Mouse (Mus musculus): ENCODE measurements at regions not wholly inside any gene's neighbourhood (a gene's known extent, or its start where the extent isn't known, plus 50 kb on each side); places are given as distances from the start of the nearest gene placed in this dataset.

GRCm38 (mm10) chr5:16424745-16425144 is 128.6 kb upstream of the Hgf start:
- DNase-seq: no peak

DNA sequence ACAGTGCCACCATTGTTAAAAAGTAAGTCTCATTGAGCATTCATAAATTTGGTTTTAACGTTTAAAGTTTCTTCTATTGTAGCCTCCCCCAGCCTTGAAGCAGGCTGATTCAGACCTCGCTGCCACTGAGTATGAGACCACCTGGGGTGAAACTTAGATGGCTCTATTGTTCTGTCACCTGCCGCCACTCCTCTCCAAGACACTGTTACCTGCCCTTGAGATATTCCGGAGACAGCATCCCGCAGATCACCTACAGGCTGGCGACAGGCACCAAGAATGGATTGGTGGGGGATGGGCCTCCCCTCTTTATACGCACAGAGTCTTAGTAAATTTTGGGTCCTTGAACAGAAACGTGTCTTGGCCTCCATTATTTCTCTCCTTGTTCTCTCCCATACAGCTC is 128.0 kb upstream of the Hgf start:
- no peak for DNase-seq

- no peak for DNase-seq
These were observed 127.0 kb upstream of the Hgf start for GRCm38 (mm10) chr5:16426306-16426705.

- DNase-seq: no peak
These were observed 118.7 kb upstream of the Hgf start for GRCm38 (mm10) chr5:16434586-16434985.

GRCm38 (mm10) chr5:16445056-16445455 is 108.2 kb upstream of the Hgf start:
- no peak for DNase-seq

DNA sequence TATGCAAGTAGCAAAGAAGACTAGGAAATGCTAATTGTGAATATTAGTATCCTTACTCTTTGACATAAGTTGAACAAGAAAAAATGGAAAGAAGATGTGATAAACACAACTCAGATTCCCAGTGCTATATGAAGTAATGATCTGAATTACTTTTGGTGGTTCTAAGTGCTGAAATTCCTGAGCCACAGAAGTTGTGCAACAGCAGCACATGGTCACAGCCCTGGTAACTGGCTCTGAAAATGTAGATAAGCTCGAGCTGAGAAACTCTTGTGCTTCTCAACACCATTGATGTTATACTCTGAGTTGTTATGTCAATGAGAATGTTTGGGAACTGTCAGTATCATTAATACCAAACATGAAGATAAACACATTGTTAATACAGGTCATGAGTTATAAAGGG is 106.3 kb upstream of the Hgf start:
- DNase-seq: no peak

GRCm38 (mm10) chr5:16461795-16462194 is 91.5 kb upstream of the Hgf start:
- DNase-seq: no peak

DNA sequence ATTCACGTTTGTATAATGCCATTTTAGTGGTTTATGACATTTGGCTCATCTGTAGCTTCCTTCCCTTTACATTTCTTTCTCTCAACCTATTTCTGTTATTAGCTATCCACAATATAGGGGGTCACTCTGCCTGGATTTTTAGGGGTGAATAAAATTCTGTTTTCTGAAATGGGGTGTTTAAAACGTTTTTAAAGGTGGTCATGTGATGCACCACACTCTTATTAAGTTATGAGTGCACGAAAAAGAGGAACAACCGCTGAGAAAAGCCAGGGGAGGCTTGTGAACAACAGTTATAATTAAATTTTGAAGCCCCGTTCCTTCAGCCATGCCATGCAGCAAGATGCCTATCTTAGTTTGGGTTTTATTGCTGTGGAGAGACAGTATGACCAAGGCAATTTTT is 87.0 kb upstream of the Hgf start:
- DNase-seq: no peak

DNA sequence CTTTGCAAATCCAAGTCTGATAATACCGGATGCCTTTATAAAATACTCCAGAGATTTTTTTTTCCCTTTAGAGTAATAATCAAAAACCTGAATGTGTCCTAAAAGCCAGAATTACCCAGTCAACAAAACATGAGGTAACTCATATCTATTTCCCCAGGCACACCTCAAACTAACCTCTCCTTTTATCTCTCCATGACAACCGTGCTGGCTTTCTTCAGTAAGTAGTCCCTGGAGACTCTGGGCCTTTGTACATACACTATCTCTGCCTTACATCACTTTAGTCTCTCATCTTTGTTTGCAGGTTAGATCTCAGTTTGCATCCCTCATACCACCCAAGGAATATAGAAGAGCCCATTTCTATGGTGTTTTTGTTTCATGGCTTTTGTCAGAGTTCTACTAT is 84.7 kb upstream of the Hgf start:
- no peak for DNase-seq

- no peak for DNase-seq
These were observed 84.1 kb upstream of the Hgf start for GRCm38 (mm10) chr5:16469221-16469620.

- peak; percentile 45 for DNase-seq
These were observed 83.5 kb upstream of the Hgf start for GRCm38 (mm10) chr5:16469644-16470275.

DNA sequence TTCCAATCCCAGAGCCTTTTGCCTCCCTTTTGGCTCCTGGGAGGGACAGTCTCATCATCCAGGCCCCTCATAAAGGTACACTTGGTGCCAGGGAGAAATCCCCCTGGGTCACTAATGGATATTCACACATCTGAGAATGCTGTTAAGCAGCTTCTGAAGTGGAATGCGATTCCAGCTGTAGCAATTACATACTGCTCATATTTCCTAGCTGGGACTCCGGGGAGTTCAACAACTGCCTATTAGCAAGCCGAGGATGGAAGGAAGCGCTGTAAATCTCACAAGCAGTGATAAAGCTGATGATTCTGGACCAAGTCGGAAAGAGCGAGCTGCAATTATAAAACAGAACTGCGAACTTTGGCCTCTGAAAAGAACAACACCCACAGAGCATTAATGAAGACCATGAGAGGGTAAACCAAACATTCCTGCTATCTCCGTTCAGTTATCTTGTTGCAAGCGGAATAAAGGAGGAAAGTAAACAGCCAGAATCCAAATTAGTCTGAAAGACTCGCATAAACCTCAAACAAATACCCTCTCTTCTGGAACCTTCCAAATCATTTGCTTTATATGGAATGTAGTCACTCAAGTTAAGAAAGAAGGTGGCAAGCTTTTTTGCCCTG is 82.8 kb upstream of the Hgf start:
- no peak for DNase-seq

DNA sequence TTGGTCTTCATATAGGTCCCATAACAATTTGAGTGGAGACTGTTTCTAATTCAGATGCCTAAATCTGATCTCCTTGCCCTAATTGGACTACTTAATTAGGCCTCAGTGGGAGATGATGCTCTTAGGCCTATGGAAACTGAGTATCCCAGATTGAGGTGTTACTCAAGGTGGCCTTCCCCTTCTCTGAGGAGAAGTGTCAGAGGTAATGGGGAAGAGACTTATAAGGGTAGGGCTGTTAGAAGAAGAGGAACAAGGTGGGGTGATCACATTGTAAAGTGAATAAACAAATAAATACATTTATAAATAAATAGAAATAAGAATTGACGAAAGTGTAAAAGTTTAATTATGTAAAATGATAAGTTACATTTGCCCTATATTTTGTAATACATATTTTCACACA is 65.3 kb upstream of the Hgf start:
- no peak for DNase-seq

DNA sequence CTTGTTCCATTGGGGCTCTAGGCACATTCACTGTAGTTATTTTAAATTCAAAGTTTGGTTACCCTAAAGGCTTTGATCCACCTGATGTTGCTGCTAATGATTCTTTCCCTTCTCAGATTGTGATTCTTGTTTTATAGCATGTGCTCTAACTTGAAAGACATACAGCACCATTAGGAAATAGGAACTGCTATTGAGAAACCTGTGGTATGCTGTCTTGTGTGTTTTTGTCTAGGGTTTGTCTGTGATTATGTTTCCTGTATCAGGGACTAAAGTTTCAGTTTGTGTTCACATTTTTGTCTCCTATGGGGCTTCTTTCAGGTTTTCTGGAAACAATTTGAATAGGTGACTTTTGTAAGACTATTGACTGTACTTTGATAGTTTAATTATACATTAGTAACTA is 63.5 kb upstream of the Hgf start:
- DNase-seq: no peak

DNA sequence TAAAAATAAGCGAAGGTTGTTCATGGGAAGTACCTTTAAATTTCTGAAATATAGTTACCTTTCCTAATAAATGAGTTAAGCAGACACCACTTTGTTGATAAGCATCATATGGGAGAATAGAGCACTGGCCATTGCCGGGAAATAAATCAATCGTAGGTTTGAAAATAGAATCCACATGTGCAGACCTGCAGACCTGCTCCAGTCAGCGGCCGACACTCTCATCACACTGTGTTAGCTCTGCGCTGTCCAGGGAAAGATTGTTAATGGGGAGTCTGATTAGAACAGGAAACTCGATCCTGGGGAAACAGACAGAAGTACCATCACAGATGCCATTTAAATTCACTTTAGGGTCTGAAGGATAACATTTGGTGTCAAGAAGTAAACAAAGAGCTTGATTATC is 53.4 kb upstream of the Hgf start:
- no peak for DNase-seq

Data from adrenal gland, postnatal 25 days (tissue).